Mouse (Mus musculus) G1E (cell line): ENCODE results near the gene Ppard.

Source experiments
- CTCF ChIP-seq: IDR thresholded peaks from 2 replicates; pipeline ENCODE4 v1.5.1; 2012; ENCODE audit warnings: low read depth, low read length, inconsistent platforms, mixed read lengths
- POLR2AphosphoS5 ChIP-seq: IDR thresholded peaks from 2 replicates; pipeline ENCODE4 v1.6.1; 2012; ENCODE audit warnings: low read depth, low read length, inconsistent platforms; ENCODE audit not compliant: insufficient replicate concordance
- TAL1 ChIP-seq: conservative IDR thresholded peaks from 2 replicates; pipeline ENCODE4 v1.6.1; 2012; ENCODE audit warnings: low read depth, low read length, inconsistent platforms, mixed read lengths

DNA sequence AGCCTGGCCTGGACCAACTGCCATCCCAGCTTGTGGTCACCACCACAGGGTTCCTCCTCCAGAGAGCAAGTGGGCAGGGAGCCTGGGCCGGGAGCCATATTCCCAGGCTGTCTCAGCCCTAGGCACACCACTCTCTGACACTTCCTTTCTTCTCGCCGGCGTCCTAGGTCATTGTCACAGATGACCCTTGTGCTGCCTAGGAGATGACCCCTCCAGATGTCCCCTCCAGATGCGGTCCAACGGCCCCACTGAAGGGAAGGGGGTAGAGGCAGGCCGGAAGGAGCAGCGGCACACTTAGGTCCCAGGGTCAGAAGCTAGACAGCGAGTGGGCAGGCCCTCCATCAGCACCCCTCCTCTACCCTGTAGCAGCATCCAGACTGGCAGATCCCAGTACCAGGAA lies 67.8 kb downstream of the Ppard start:
- TF ChIP-seq CTCF, result no peak
- TF ChIP-seq POLR2AphosphoS5, result no peak
- TF ChIP-seq TAL1, result no peak
